Mouse (Mus musculus) megakaryocyte-erythroid progenitor cell, adult 5-6 weeks (primary cell): Measurements from ENCODE around the gene Elovl3. TPM values are rescaled to one million over a fixed set of nuclear protein-coding genes. Genes with fewer than 3 reads are reported as not detected.
A peak's percentile ranks its signal among the peaks of the same experiment; 100 is the strongest.
"Not testable (repeated sequence)": the region's sequence is repeated elsewhere in the genome, so short reads cannot be mapped to it uniquely, and the experiment has no call there.

Experiments
- ATAC-seq: replicated peaks from 2 replicates; pipeline ENCODE4 v1.8.0; 2016; ENCODE audit warnings: mild to moderate bottlenecking, inconsistent platforms; ENCODE audit not compliant: severe bottlenecking, poor library complexity, low FRiP score, low TSS enrichment
- total RNA-seq, 2 experiments: library from RNA; stranded (forward) in 1 of 2; stranded (reverse) in 1 of 2; fragments of 200-1000, 215-1000 nt in 1 of 2; fragments of >200 nt in 1 of 2; fragmentation: Nextera tagmentation in 1 of 2; gene quantifications; 2 replicates each; pipeline ENCODE4 v1.2.3; 2014 to 2017

The Elovl3 gene
- not detected in 2 replicates for total RNA-seq (2014; fragmentation: Nextera tagmentation)
- not detected in 2 replicates for total RNA-seq (2017)

GRCm38 (mm10) chr19:46131694-46132525 is at the start of gene Elovl3:
Gene Elovl3 (plus strand): TSS chr19:46131897.
- ATAC-seq, result peak; percentile 70; the same call in 1 of the 2 replicates

DNA sequence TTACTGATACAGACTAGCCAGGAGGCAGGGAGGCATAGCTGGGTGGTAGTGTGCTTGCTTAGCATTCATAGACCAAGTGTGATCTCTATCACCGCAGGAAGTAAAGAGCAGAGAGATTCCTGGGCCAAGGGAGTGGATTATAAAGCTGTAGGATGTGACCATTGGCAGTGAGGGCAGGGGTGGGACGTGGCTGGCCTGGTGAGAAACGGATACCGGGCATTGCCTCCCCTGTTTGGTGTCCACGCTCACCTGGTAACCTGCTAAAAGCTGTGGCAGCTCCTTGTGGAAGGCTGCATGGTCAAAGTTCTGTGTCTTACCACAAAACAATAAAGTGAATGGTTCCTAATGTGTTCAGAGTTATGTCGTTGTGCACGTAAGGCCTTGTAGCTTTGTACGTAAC is 46.5 kb upstream of the Elovl3 start:
- ATAC-seq, result no peak

- peak; percentile 52; the same call in 1 of the 2 replicates for ATAC-seq
Observed at GRCm38 (mm10) chr19:46086337-46086736, 45.4 kb upstream of the Elovl3 start.

- ATAC-seq, result no peak
Observed at GRCm38 (mm10) chr19:46087871-46088270, 43.8 kb upstream of the Elovl3 start.

DNA sequence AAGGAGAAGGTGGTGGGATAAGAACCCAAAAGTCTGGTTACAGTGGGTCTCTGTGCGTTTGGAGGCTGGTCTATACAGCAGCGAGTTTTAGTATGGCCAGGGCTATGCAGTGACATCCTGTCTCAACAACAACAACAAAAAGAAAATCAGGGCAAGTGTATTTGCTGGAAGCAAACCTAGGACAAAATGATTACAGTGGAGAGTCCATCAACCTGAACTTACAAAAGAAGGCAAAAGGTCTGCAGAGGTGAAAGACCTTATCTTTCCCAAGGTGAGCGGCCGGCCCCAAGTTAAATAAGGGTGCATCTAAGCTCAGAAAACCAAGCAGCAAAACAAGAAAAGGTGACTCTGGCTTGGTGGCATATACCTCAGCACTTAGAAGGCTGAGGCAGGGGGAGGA is 40.1 kb upstream of the Elovl3 start:
- ATAC-seq, result no peak

- no peak for ATAC-seq
Observed at GRCm38 (mm10) chr19:46094144-46094543, 37.6 kb upstream of the Elovl3 start.

DNA sequence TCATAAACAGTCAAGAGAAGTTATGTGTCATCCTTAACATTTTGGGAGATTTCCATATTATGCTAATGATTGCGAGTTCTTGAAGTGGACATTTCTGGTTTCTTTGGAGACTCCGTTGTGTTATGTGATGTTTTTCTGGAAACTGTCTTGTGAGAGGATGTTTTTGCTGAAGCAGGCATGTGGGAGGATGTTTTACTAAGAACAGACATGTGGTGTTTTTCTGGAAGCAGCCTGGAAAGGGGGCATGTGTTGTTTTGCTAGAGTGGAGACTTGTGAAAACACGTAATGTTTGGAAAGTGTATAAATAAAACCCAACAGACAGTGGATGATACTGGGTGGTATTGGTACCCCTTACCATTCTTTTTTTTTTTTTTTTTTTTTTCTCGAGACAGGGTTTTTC is 36.4 kb upstream of the Elovl3 start:
- no peak for ATAC-seq

GRCm38 (mm10) chr19:46096396-46096795 is 35.3 kb upstream of the Elovl3 start:
- ATAC-seq, result no peak

DNA sequence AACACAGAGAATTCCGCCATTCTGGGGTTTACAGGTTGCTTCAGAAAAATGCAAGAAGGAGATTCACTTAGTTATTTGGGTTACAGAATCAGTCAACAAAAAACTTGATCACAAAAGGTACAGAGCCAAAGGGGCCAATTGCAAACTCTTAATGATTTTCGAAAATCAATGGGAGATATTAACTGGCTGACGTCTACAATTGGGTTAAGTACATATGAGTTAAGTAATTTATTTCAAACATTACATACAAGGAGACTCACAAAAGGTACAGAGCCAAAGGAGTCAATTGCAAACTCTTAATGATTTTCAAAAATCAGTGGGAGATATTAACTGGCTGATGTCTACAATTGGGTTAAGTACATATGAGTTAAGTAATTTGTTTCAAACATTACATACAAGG is 32.1 kb upstream of the Elovl3 start:
- ATAC-seq, result no peak

- ATAC-seq, result no peak
Observed at GRCm38 (mm10) chr19:46103437-46104186, 28.1 kb upstream of the Elovl3 start.

DNA sequence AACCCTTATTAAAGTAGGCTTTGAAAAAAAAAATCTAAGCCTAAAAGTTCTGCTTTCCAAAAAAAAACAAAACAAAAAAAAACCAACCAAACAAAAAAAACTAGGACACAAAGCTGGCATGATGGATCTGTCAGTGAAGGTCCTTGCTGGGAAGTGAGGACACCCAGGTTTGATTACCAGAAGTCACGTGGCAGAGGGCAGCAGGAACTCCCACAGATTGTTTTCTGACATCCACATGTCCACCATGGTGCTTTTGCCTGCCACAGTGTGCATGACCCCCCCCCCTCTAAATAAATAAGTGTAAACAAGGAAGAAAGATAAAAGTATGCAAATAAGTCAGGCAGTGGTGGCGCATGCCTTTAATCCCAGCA is 27.5 kb upstream of the Elovl3 start:
- no peak for ATAC-seq

DNA sequence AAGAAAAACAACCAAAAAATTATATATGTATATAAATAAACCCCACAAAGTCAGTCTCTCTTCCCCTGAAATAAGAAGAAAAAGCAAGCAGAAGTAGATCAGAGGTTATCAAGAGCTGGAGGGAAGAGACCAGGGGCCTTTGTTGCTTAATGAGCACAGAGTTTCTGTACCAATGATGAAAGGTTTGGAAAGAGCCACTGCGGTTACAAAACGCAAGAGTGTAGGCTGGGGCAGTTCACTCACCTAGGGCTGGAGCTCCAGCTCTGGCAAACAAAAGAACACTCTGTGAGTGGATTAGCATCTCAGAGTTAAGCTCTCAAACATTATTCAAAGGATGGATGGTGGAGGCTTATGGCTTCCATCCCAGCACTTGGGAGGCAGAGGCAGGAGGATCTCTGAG is 21.5 kb upstream of the Elovl3 start:
- no peak for ATAC-seq

- no peak for ATAC-seq
Observed at GRCm38 (mm10) chr19:46110781-46111180, 20.9 kb upstream of the Elovl3 start.

DNA sequence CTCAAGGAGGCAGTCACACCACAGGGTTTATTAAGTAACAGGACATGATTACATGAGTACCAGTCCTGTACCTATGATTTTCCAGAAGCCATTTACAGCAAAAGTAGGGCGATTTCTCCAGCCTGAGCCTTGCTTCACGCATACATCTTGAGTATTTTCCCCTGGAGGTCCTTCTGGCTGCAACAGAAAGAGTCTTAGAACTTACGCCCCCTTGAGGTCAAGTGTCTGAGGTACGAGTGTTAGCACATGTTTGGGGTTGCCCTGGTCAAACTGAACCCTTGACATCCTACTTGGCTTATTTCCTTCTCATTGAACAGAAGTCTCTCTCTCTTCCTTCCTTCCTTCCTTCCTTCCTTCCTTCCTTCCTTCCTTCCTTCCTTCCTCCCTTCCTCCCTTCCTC is 17.1 kb upstream of the Elovl3 start:
- no peak for ATAC-seq

GRCm38 (mm10) chr19:46119458-46119857 is 12.2 kb upstream of the Elovl3 start:
- peak; percentile 98 for ATAC-seq

- no peak for ATAC-seq
Observed at GRCm38 (mm10) chr19:46120872-46121271, 10.8 kb upstream of the Elovl3 start.

DNA sequence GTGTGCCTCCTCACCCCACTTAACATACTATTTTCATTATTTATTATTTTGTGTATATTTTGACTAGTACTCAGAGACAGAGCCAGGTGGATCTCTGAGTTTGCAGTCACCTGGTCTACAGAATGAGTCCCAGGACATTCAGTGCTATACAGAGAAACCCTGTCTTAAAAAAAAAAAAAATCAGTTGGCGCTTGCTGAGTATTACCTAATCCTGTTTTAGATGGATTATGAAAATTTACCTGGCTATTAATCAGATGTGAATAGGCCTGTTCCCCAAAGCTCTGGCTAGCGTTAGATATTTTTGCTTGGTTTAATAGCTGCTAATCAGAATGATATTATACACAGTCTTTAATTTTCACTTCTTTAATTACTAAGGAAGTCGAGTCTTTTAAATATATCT is 7.8 kb upstream of the Elovl3 start:
- ATAC-seq, result no peak

- ATAC-seq, result no peak
Observed at GRCm38 (mm10) chr19:46124651-46125050, 7.0 kb upstream of the Elovl3 start.

DNA sequence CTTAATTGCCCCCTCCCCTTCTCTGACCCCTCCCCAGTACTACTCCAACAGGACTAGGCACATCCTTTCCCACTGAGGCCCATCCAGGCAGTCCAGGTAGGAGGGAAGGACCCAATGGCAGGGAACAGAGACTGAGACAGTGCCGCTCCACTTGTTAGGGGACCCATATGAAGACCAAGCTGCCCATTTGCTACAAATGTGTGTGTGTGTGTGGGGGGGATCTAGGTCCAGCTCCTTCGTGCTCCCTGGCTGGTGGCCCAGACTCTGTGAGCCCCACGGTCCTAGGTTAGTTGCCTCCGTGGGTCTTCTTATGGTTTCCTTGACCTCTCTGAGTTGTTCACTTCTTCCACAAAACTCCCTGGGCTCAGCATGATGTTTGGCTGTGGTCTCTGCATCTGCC is 5.4 kb upstream of the Elovl3 start:
- no peak for ATAC-seq

- ATAC-seq, result not testable (repeated sequence)
Observed at GRCm38 (mm10) chr19:46129737-46130136, 2.0 kb upstream of the Elovl3 start.

DNA sequence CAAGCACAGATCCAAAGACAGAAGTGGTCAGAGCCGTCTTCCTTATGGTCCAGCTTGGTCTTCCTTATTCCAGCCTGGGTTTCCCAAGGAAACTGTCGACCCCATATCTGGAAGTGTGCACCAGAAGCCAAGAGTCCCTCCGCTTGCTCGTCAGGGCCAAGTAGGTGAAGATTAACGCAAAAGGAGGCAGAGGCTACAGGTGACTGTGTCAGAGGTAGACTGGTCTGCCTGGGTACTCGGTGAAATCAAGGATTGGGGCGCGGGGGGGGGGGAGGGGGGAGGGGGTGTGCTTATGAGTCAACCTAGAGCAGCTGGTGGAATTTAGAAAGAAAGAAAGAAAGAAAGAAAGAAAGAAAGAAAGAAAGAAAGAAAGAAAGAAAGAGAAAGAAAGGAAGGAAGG is 414 bp upstream of the Elovl3 start:
- no peak for ATAC-seq
